Mouse (Mus musculus) cortical plate, adult 2 months (tissue): ENCODE results near the gene Casp7.

ENCODE experiments used
- CTCF ChIP-seq: fragments of 200-500 bp; IDR thresholded peaks from 2 replicates; pipeline ENCODE4 v1.5.1; 2011; ENCODE audit warnings: mild to moderate bottlenecking, control low read depth, low read length; ENCODE audit not compliant: insufficient read depth; ENCODE audit errors: extremely low read depth
- POLR2A ChIP-seq: fragments of 200-500 bp; IDR thresholded peaks from 2 replicates; pipeline ENCODE4 v1.6.1; 2011; ENCODE audit warnings: mild to moderate bottlenecking, low read length, control low read depth; ENCODE audit not compliant: insufficient read depth; ENCODE audit errors: extremely low read depth

DNA sequence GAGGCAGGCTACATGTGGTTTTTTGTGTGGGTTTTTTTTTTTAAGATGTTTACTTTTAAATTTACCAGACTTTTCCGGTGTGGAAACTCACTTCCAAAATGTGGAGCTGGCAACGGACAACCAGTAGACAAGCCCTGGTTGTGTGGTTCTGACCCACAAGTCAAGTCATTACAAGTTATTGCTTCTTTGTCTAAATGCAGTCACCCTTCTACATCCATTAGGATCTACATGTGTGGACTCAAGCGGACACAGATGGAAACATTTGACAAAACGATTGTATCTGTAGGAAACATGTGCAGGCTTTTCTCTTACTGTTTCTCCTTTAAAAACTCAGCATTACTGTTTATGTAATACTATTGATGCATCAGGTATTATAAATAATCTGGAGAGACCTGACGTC, 23.7 kb upstream of the Casp7 start:
- TF ChIP-seq CTCF: no peak
- TF ChIP-seq POLR2A: no peak
